Mouse (Mus musculus) ES-E14 (cell line): ENCODE results near the gene Znrf3. TPM values are rescaled to one million over a fixed set of nuclear protein-coding genes. Genes with fewer than 3 reads are reported as not detected.

Experiments
- DNase-seq: peaks from one replicate; pipeline ENCODE4 v3.0.0-alpha.2; 2013; ENCODE audit warnings: low read depth, low spot score
- H3K27ac ChIP-seq: 2 replicates; pipeline ENCODE4 v1.5.1; 2012; ENCODE audit warnings: low read depth, mild to moderate bottlenecking, low read length, moderate library complexity, mixed read lengths; ENCODE audit not compliant: poor library complexity, insufficient read depth, severe bottlenecking
- H3K36me3 ChIP-seq: 2 replicates; pipeline ENCODE4 v1.6.1; 2012; ENCODE audit warnings: mild to moderate bottlenecking, low read length, moderate library complexity, mixed read lengths; ENCODE audit not compliant: control insufficient read depth, poor library complexity, insufficient read depth, severe bottlenecking
- H3K4me1 ChIP-seq, 2 experiments: fragments of 150-350 bp in 1 of 2; sonication (generic) in 1 of 2; 2 replicates each; pipeline ENCODE4 v1.6.1; 2012; ENCODE audit warnings: low read length in 2 of 2, mild to moderate bottlenecking in 1 of 2, mixed read lengths in 1 of 2; ENCODE audit not compliant: control insufficient read depth in 2 of 2, insufficient read depth in 2 of 2, poor library complexity in 1 of 2
- H3K4me3 ChIP-seq, 2 experiments: fragments of 150-350 bp in 1 of 2; sonication (generic) in 1 of 2; 2 replicates each; pipeline ENCODE4 v1.5.1; 2012; ENCODE audit warnings: low read length in 2 of 2, low read depth in 1 of 2, mild to moderate bottlenecking in 1 of 2, mixed read lengths in 1 of 2; ENCODE audit not compliant: insufficient read depth in 1 of 2, poor library complexity in 1 of 2, severe bottlenecking in 1 of 2
- H3K9ac ChIP-seq: 2 replicates; pipeline ENCODE4 v1.6.1; 2012; ENCODE audit warnings: low read depth, mild to moderate bottlenecking, low read length, mixed read lengths; ENCODE audit not compliant: poor library complexity, insufficient read depth, severe bottlenecking
- H3K9me3 ChIP-seq: fragments of 150-350 bp; sonication (generic); 2 replicates; pipeline ENCODE4 v1.6.1; 2012; ENCODE audit warnings: low read depth, mild to moderate bottlenecking, low read length; ENCODE audit not compliant: control insufficient read depth, insufficient read depth
- CHD2 ChIP-seq: IDR thresholded peaks from 2 replicates; pipeline ENCODE4 v1.6.1; 2014; ENCODE audit warnings: mild to moderate bottlenecking, low read depth, low read length, inconsistent platforms
- HCFC1 ChIP-seq: IDR thresholded peaks from 2 replicates; pipeline ENCODE4 v1.6.1; 2012; ENCODE audit warnings: low read length, inconsistent platforms, borderline replicate concordance; ENCODE audit not compliant: insufficient read depth
- MAFK ChIP-seq: IDR thresholded peaks from 2 replicates; pipeline ENCODE4 v1.6.1; 2014; ENCODE audit warnings: mild to moderate bottlenecking, low read depth, low read length, inconsistent platforms; ENCODE audit not compliant: insufficient read depth
- ZC3H11A ChIP-seq: IDR thresholded peaks from 2 replicates; pipeline ENCODE4 v1.6.1; 2012; ENCODE audit warnings: low read depth, mild to moderate bottlenecking, inconsistent platforms, low read length, borderline replicate concordance
- ZNF384 ChIP-seq: IDR thresholded peaks from 2 replicates; pipeline ENCODE4 v1.6.1; 2012; ENCODE audit warnings: low read depth, low read length, inconsistent platforms
- in situ Hi-C, 2 experiments: fragments of 600-800 bp; cut with MboI; formaldehyde crosslinking; loops; one replicate each; pipeline ENCODE4 v1.15.1; 2025; ENCODE audit warnings: low sequenced_read_pairs in 2 of 2, inconsistent platforms in 1 of 2; ENCODE audit not compliant: unreplicated experiment in 2 of 2
- total RNA-seq: library from RNA; depleted of rRNA; stranded (reverse); fragments of 300-350 nt; gene quantifications from 2 replicates; pipeline ENCODE4 v1.2.3, GENCODE M21; 2012

The Znrf3 gene
- total RNA-seq, 1 experiment, result 15.4 TPM

DNA sequence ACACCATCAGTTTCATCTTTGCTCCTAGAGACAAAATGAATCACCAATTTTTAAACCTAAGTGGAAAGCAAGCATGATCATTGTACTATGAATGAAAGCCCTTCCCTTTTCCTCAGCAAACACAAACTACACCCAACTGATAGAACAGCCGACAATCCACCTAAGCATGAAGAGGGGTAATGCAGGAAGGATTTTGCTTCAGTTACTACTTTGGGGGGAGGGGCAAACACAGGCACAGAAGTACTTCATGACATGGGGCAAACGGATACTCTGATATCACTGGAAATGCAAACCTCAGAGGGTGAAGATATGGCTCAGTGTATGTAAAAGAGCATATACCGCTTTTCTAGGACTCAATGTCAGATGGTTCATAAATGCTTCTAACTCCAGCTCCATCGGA lies 20.5 kb downstream of the Znrf3 start:
- Histone ChIP-seq H3K27ac (no peak overlapping the region), H3K4me1 (no peaks in the 10 kb centered on the region), H3K36me3 (no peaks in the 10 kb centered on the region), H3K9ac (no peak overlapping the region), H3K4me3 (no peak overlapping the region), H3K9me3 (no peaks in the 10 kb centered on the region)
- DNase-seq, result no peak
- in situ Hi-C loops, result no loop called here
- no peak for TF ChIP-seq ZNF384
- no peak for TF ChIP-seq MAFK
- TF ChIP-seq CHD2, result no peak
- no peak for TF ChIP-seq ZC3H11A
- no peak for TF ChIP-seq HCFC1

DNA sequence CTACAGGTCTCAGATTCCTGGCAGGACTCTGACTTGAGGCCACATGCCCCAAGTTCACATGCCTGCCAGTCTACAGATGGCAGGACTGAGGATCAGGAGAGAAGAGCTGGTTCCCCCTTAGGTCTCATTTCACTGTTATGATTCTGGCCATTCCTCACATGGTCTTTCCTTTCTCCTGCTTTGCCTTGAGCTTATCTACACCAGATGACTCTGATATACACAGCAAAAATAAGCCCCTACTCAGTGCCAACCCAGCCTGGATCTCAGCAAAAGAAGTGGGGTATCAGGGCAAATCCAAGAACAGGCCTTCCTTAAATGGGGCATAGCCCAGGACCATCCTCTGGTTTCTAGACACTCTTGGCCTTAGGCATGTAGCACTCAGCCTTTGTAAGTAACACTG lies 21.6 kb downstream of the Znrf3 start:
- no peak for DNase-seq
- Histone ChIP-seq H3K4me1 (no peaks in the 10 kb centered on the region), H3K27ac (no peak overlapping the region), H3K4me3 (no peak overlapping the region), H3K9me3 (no peaks in the 10 kb centered on the region), H3K36me3 (no peaks in the 10 kb centered on the region), H3K9ac (no peak overlapping the region)
- in situ Hi-C loops, result no loop called here
- TF ChIP-seq CHD2 (no peak), HCFC1 (no peak), ZC3H11A (no peak), MAFK (no peak), ZNF384 (no peak)

DNA sequence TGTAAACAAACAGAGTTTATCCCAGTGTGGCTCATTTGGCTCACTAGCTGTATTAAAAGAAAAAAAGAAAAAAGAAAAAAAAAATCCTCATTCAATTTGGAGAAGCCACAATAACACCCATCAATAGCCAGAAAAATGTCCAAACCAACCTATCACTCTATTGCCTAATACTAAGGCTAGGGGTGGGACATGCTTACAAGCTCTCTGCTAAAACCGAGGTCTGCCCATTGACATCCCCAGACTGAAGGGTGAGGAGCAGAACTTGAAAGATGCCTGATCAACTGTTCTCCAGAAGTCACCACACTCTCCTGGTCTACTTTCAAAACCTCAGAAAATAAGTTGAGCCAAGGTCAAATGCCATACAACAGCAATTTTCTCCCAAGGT lies 22.4 kb downstream of the Znrf3 start:
- in situ Hi-C loops, result no loop called here
- Histone ChIP-seq H3K9ac (no peak overlapping the region), H3K4me1 (no peaks in the 10 kb centered on the region), H3K27ac (no peak overlapping the region), H3K36me3 (no peaks in the 10 kb centered on the region), H3K4me3 (no peak overlapping the region), H3K9me3 (no peaks in the 10 kb centered on the region)
- TF ChIP-seq ZC3H11A (no peak), HCFC1 (no peak), MAFK (no peak), ZNF384 (no peak), CHD2 (no peak)
- no peak for DNase-seq

DNA sequence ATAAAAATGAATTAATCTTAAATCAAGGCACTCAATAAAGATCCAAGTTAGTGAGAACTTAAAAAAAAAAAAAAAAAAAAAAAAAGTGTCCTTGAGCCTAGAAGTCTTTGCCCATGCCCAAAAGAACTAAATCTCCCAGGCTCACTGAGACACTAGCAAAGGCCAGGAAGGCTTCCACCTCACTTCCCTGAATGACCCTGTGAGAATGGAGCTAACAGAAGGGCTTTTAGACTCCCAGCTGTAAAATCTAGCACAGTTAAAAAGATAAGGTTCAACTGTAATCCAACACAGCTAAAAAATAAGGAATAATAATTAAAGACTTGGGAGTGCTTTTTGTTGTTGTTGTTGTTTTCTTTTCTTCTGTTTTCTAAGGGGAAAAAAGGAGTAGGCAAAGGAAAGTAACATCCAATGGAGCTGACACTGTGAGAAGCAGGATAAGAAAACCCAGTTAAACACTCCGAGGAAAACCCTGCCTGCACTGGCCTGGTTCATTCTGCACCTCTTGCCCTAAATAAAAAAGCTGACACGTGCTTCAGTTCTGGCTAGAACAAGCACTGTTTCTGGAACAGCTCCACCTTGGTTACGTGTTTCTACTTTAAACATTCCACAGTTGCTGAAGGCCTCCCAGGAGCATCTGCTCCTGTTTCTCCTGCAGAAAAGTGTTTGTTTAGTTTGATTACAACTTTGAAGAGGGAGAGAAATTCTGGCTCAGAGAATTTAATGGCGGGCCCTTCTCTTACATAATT lies 23.0 kb downstream of the Znrf3 start:
- H3K4me3 ChIP-seq, result no peak overlapping the region

More for the DNA sequence above, 23.0 kb downstream of the Znrf3 start:
- H3K9ac ChIP-seq, result no peak overlapping the region
- no peak for TF ChIP-seq HCFC1
- TF ChIP-seq ZC3H11A, result no peak
- no peaks in the 10 kb centered on the region for H3K4me1 ChIP-seq
- H3K27ac ChIP-seq, result no peak overlapping the region
- DNase-seq, result no peak
- H3K36me3 ChIP-seq, result no peaks in the 10 kb centered on the region
- in situ Hi-C loops, result no loop called here
- H3K9me3 ChIP-seq, result no peaks in the 10 kb centered on the region
